Mouse (Mus musculus) E14TG2a.4 (cell line): ENCODE data around the gene Plcb3.

ENCODE experiments used
- CTCF ChIP-seq: conservative IDR thresholded peaks from 2 replicates; pipeline ENCODE4 v1.5.1; 2014; ENCODE audit warnings: low read length
- NANOG ChIP-seq: IDR thresholded peaks from 2 replicates; pipeline ENCODE4 v1.6.1; 2014; ENCODE audit warnings: borderline replicate concordance, low read length, mixed read lengths

DNA sequence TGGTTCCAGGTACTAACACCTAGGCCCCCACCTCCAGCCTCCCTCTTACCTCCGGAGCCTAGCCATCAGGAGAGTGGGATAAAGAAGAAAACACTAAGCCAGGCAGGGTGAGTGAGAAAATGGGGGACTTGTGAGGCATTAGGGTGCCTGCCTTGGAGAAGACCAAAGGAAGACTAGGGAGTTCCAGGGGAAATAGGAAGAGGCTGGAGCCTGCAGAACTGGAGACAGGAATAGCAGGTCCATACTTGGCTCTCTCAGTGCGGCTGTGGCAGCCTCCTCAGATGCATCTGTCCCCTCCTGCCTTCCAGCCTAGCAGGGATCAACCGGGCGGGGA lies 43.2 kb downstream of the Plcb3 start:
- TF ChIP-seq CTCF, result no peak
- no peak for TF ChIP-seq NANOG
